19 mouse cellular contexts compared by ENCODE assay signal in the genomic region with DNA sequence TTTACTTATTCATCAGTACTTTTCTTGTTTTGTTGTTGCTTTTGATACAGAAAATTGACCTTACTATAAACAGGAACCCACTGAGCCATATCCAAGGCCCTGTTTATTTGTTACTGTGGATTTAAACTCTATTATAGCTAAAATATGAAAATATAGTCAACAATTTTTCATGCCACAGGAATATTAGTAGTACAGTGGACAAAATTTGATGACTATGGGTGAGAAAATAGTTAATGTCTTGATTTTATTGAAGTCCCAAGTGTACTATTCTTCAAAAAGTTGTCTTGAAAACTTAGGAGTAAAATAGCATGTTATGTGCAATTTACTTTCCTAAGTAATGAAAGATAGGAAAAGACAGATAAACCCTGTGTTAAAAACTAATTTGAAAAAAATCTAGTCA.
A peak's percentile ranks its signal among the peaks of the same experiment; 100 is the strongest.
DNase-seq lines count a peak whose midpoint lies in the region; ATAC-seq and TF ChIP-seq lines count a peak whose summit lies in the region.
"Had no signal": no experiment of that assay in that cellular context is flagged by ENCODE, and none has a peak within 500 bp of the region (broad histone marks: within the 10 kb centered on the region; RNA-seq: fewer than 3 reads in every experiment).

No protein-coding gene starts in this region.

- H3K9ac ChIP-seq in MEL (ENCODE audit: control insufficient read depth, low read depth, low read length, poor library complexity, severe bottlenecking): no peak overlapping the region
- no peak overlapping the region for H3K9ac ChIP-seq in midbrain, embryonic 14.5 days (replicated peaks; ENCODE audit: low read length)

- H3K27ac ChIP-seq in MEL (ENCODE audit: control insufficient read depth, low read depth, low read length): no peak overlapping the region
- H3K27ac ChIP-seq in midbrain, embryonic 14.5 days (replicated peaks; ENCODE audit: low read depth, low read length): no peak overlapping the region

- no peak for TF ChIP-seq RAD21 in MEL (IDR thresholded peaks at IDR 0.05; ENCODE audit: low read depth, low read length)

- TF ChIP-seq EP300 in MEL (IDR thresholded peaks at IDR 0.05; ENCODE audit: low read depth in 1 of 2, low read length in 2 of 2): no peak

- no peaks in the 10 kb centered on the region for H3K9me3 ChIP-seq in MEL (replicated peaks; ENCODE audit: insufficient read depth, low read length)
- no peaks in the 10 kb centered on the region for H3K9me3 ChIP-seq in midbrain, embryonic 14.5 days (ENCODE audit: control insufficient read depth, low read length)

- no peaks in the 10 kb centered on the region; a peak in 1 of 4 replicates for H3K36me3 ChIP-seq in MEL (ENCODE audit: control insufficient read depth in 1 of 2, insufficient read depth in 2 of 2, low read length in 2 of 2)
- no peaks in the 10 kb centered on the region for H3K36me3 ChIP-seq in midbrain, embryonic 14.5 days (ENCODE audit: control insufficient read depth, insufficient read depth, low read length)
- H3K36me3 ChIP-seq: G1E had no signal

- no peak for ATAC-seq in midbrain, embryonic 14.5 days (ENCODE audit: low FRiP score, low TSS enrichment)
- ATAC-seq: activated CD4-positive, CD25-positive, alpha-beta regulatory T cell, adult 4 months; CD4-positive, CD25-positive, alpha-beta regulatory T cell, adult 4 months; Patski had no signal

- H3K4me2 ChIP-seq in midbrain, embryonic 14.5 days (ENCODE audit: low read length): no peak overlapping the region

- TF ChIP-seq CTCF in MEL (IDR thresholded peaks at IDR 0.05 in 2 of 3, conservative IDR thresholded peaks at IDR 0.05 in 1 of 3; ENCODE audit: control insufficient read depth in 1 of 3, insufficient read depth in 1 of 3, low read depth in 2 of 3, low read length in 3 of 3, poor library complexity in 1 of 3, severe bottlenecking in 1 of 3): no peak

- TF ChIP-seq POLR2A in MEL (IDR thresholded peaks at IDR 0.05; ENCODE audit: control insufficient read depth in 1 of 2, insufficient read depth in 1 of 2, low read depth in 1 of 2, low read length in 2 of 2, poor library complexity in 1 of 2): no peak

- peak; percentile 5 for DNase-seq in MEL (ENCODE audit: low read depth, low spot score)
- DNase-seq in midbrain, embryonic 14.5 days: no peak
- DNase-seq: adrenal gland, adult 2 months; adrenal gland, adult 8-10 months; adrenal gland, postnatal 10 days; adrenal gland, postnatal 14 days; adrenal gland, postnatal 25 days; adrenal gland, postnatal 36 days; B cell, adult 2 months; cerebellum, adult 11 months; cerebellum, adult 11-12 months; cerebellum, adult 18-20 months; cerebellum, adult 2 months; cerebellum, adult 8-10 months had no signal

- H3K4me3 ChIP-seq in MEL (ENCODE audit: control insufficient read depth in 1 of 2, insufficient read depth in 1 of 2, low read depth in 2 of 2, low read length in 2 of 2): peak overlapping the region in 1 of 2 experiments; percentile 45; a peak in 2 of 4 replicates
- H3K4me3 ChIP-seq in midbrain, embryonic 14.5 days (replicated peaks; ENCODE audit: low read depth, low read length): no peak overlapping the region

- H3K27me3 ChIP-seq in MEL (ENCODE audit: control insufficient read depth in 1 of 2, insufficient read depth in 2 of 2, low read length in 2 of 2): no peaks in the 10 kb centered on the region
- no peaks in the 10 kb centered on the region for H3K27me3 ChIP-seq in midbrain, embryonic 14.5 days (ENCODE audit: control insufficient read depth, insufficient read depth, low read length)
- H3K27me3 ChIP-seq: CH12.LX, Patski had no signal

- no peaks in the 10 kb centered on the region; a peak in 1 of 4 replicates for H3K4me1 ChIP-seq in MEL (ENCODE audit: control insufficient read depth in 1 of 2, insufficient read depth in 2 of 2, low read length in 2 of 2)
- H3K4me1 ChIP-seq in midbrain, embryonic 14.5 days (ENCODE audit: control insufficient read depth, insufficient read depth, low read length): no peaks in the 10 kb centered on the region

- H3K79me2 ChIP-seq in MEL (ENCODE audit: control insufficient read depth, insufficient read depth, low read length, poor library complexity): no peaks in the 10 kb centered on the region

TF ChIP-seq in MEL, 35 proteins besides CTCF, POLR2A, EP300 and RAD21:
- TF ChIP-seq CHD2 (IDR thresholded peaks at IDR 0.05; ENCODE audit: low read length) (no peak), MAX (IDR thresholded peaks at IDR 0.05; ENCODE audit: low read length) (no peak), SMC3 (IDR thresholded peaks at IDR 0.05; ENCODE audit: low read depth, low read length) (no peak), RCOR1 (IDR thresholded peaks at IDR 0.05; ENCODE audit: low read depth, low read length) (no peak), POLR2AphosphoS2 (IDR thresholded peaks at IDR 0.05; ENCODE audit: low read length) (peak; percentile 50; the same call in 1 of the 2 replicates), GATA1 (IDR thresholded peaks at IDR 0.05; ENCODE audit: low read depth, low read length) (no peak), TCF12 (IDR thresholded peaks at IDR 0.05; ENCODE audit: low read depth, low read length) (no peak), HCFC1 (IDR thresholded peaks at IDR 0.05; ENCODE audit: low read depth, low read length) (no peak), UBTF (IDR thresholded peaks at IDR 0.05; ENCODE audit: borderline replicate concordance, insufficient read depth, low read depth, low read length) (no peak), MAFK (IDR thresholded peaks at IDR 0.05; ENCODE audit: borderline replicate concordance, low read depth, low read length) (no peak), MYC (IDR thresholded peaks at IDR 0.05; ENCODE audit: low read depth, low read length) (no peak), ETS1 (IDR thresholded peaks at IDR 0.05; ENCODE audit: low read depth, low read length) (peak; percentile 55), CHD1 (IDR thresholded peaks at IDR 0.05; ENCODE audit: low read depth, low read length) (no peak), POLR2AphosphoS5 (IDR thresholded peaks at IDR 0.05; ENCODE audit: borderline replicate concordance, low read depth, low read length) (no peak), GABPA (IDR thresholded peaks at IDR 0.05; ENCODE audit: low read depth, low read length) (no peak), NRF1 (IDR thresholded peaks at IDR 0.05; ENCODE audit: insufficient read depth, low read depth, low read length, poor library complexity, severe bottlenecking) (no peak), MYB (IDR thresholded peaks at IDR 0.05; ENCODE audit: low read depth, low read length) (no peak), BHLHE40 (IDR thresholded peaks at IDR 0.05; ENCODE audit: borderline replicate concordance, low read depth, low read length) (no peak), SIN3A (IDR thresholded peaks at IDR 0.05; ENCODE audit: low read length) (no peak; the same call in 1 of the 2 replicates), MXI1 (IDR thresholded peaks at IDR 0.05; ENCODE audit: low read depth, low read length) (no peak), ZMIZ1 (IDR thresholded peaks at IDR 0.05; ENCODE audit: low read depth, low read length) (peak; percentile 91), KAT2A (conservative IDR thresholded peaks at IDR 0.05; ENCODE audit: low read depth, low read length) (no peak), ZC3H11A (IDR thresholded peaks at IDR 0.05; ENCODE audit: low read depth, low read length) (no peak), ZNF384 (IDR thresholded peaks at IDR 0.05; ENCODE audit: low read depth, low read length) (no peak), USF2 (IDR thresholded peaks at IDR 0.05; ENCODE audit: borderline replicate concordance in 1 of 2, insufficient read depth in 1 of 2, low read depth in 1 of 2, low read length in 2 of 2) (no peak), E2F4 (IDR thresholded peaks at IDR 0.05; ENCODE audit: borderline replicate concordance, low read depth, low read length) (no peak), TBP (IDR thresholded peaks at IDR 0.05; ENCODE audit: low read depth, low read length) (peak; percentile 42; the same call in 1 of the 2 replicates)
TF ChIP-seq in MEL: peak in this region for 4.
